Mouse (Mus musculus) fibroblast of lung, adult 2 months (primary cell): ENCODE data around the gene Cdc34b.

ENCODE experiments used
- DNase-seq: peaks from one replicate; pipeline ENCODE4 v3.0.0-alpha.2; 2011; ENCODE audit warnings: low read depth

The Cdc34b gene

GRCm38 (mm10) chr11:94735746-94736145 is 5.8 kb upstream of the Cdc34b start:
- no peak for DNase-seq

- no peak for DNase-seq
Measured at GRCm38 (mm10) chr11:94752946-94753713, 11.5 kb downstream of the Cdc34b start.

DNA sequence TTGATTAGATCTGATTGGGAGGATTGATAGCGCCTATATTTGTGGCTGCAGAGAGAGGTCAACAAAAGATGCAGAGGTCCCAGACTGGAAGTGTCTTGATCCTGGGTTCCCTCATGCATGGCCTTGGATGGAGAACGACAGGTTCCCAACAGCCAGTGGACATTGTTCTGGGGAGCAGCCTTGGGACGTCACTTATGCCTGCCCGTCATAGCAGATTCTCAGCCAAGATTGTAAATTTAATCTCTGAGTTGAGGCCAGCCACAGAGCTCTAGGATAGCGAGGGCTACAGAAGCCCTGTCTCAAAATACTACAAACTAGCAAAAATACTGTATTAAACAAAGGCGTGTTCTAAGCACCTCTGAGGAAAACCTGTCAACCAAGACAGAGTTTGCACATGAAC is 18.3 kb downstream of the Cdc34b start:
- DNase-seq: no peak

GRCm38 (mm10) chr11:94760364-94760763 is 18.8 kb downstream of the Cdc34b start:
- no peak for DNase-seq

- DNase-seq: no peak
Measured at GRCm38 (mm10) chr11:94760799-94761198, 19.2 kb downstream of the Cdc34b start.

- DNase-seq: no peak
Measured at GRCm38 (mm10) chr11:94762281-94762680, 20.7 kb downstream of the Cdc34b start.

- DNase-seq: no peak
Measured at GRCm38 (mm10) chr11:94762775-94763174, 21.2 kb downstream of the Cdc34b start.

DNA sequence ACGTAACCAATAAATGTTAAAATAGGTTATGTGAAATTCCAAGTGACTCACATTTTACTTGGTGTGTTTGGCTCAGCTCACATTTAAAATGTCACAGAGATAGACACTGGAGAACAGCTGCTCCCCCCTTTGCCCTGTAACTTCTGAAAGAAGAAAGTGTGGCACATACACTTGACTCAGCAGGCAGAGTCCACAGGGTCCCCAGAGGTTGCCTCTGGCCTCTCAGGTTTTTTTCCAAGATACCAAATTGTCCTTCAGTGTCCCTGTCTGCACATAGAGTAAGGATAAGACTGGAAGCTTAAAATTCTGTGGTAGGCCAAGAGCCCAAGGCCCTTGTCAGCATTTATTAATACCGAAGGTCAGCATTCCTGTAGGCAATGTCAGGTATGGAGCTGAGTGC is 25.7 kb downstream of the Cdc34b start:
- DNase-seq: no peak

GRCm38 (mm10) chr11:94772363-94773055 is 30.9 kb downstream of the Cdc34b start:
- DNase-seq: no peak

DNA sequence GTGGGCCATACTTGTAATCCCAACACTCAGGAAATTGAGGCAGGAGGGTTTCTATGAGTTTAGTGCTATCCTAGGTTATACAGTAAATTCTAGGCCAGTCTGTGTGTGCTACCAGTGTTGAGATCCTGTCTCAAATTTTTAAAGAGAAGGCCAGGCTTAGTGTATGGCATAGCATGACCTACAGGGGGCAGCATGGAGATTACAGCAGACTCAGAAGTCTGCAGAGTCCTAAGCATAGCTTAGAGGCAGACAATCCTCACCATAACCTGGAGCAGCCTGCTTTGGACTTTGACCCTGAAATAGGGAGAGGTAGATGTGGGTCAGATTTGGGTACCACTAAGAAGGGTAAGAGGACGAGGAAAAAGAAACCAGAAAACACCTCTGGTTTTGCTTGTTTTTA is 32.3 kb downstream of the Cdc34b start:
- no peak for DNase-seq

DNA sequence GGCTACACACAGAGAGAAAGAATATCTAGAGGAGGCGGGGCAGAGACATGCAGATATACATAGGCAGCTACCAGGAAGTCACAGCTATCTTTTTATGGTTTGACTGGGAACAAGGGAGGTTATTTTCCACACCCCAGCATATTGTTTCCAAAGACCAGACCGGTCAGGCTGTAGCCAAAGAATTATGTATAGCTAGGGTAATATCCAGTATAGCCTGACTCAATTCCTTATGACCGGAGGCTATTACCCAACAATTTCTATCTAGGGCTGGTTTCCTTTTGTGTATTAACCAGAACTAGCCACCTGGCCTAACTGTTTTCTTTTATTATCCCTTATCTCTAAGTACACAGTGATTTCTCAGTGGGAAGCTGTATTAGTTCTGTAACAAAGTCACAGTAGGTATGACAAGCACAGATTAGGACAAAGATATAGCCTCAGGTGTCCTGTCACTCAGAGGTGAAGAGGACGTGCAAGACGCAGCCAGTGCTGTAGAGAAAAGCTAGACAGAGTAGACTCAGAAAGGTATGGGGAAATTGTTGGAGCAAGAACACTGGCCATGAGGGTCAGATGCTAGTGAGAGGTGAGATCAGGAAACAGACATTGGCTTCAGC is 33.4 kb downstream of the Cdc34b start:
- DNase-seq: no peak

GRCm38 (mm10) chr11:94782603-94783002 is 41.0 kb downstream of the Cdc34b start, which contains the start of gene Tmem92:
Tmem92 (minus strand) TSS chr11:94782703.
- no peak for DNase-seq

- peak; percentile 15 for DNase-seq
Measured at GRCm38 (mm10) chr11:94785247-94785646, 43.7 kb downstream of the Cdc34b start.

DNA sequence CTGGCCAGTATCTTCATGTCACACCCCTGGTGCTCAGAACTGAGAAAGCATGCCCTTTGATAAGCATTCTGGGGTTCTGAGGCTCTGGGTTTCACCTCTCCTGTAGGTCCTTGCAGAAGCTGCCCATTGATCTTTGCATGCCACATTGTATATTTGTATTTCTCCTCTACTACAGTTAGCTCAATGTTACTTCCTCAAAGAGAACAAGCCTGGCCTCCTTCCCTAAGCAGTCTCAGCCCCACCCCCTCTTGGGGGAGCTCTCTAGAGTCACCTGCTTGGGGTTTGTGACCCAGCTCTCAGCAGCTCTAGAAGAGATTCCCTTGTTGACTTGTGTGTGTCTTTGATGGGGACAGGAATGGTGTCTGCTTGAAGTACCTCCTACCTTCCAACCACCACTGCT is 50.1 kb downstream of the Cdc34b start:
- no peak for DNase-seq
